Mouse (Mus musculus) urinary bladder, adult 2 months (tissue): ENCODE measurements around the gene Tbx19. TPM values are rescaled to one million over a fixed set of nuclear protein-coding genes. Genes with fewer than 3 reads are reported as not detected.

Experiments
- DNase-seq: peaks from one replicate; pipeline ENCODE4 v3.0.0; 2022; ENCODE audit warnings: low spot score
- polyA plus RNA-seq: library from polyadenylated mRNA; depleted of rRNA; stranded (reverse); fragments of >200 nt; gene quantifications from 2 replicates; pipeline ENCODE4 v1.2.3, GENCODE M21; 2012

Tbx19 gene
- polyA plus RNA-seq, 1 experiment: not detected

DNA sequence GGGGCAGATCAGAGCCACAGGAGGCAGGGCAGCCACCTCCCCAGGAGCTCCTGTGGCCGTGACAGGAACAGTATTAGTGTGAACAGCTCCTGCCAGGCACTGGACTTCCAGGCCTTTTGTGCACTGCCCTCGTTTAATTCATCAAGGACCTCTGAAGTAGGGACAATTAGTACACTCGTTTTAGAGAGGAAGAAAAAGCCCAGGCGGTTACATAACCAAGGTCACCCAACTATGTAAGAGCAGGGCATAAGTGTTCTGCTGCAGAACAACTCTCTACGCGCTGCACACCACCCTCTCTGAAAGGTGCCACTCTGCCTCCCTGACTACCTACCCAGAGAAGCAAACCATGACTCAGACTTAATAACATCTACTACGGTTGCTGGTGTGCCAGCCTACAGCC is 24.5 kb upstream of the Tbx19 start:
- DNase-seq: no peak

DNA sequence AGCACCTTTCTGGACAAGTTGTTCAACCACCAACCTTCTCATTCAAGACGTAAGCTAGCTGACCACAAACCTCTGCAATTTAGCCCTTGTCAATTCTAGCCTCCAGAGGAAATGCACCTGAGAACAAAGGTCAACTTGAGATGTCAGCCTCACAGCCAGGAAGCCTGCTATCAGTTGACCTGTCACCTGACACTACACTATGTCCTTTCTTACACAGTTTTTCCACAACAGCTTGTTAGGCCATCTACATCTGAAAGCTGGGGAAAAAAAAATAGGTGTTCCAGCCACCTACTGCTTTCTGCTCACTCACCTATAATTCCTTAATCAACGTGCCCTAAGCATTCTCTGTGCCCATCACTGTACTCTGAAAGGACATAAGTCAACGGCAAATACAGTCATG is 23.6 kb upstream of the Tbx19 start:
- DNase-seq: no peak

DNA sequence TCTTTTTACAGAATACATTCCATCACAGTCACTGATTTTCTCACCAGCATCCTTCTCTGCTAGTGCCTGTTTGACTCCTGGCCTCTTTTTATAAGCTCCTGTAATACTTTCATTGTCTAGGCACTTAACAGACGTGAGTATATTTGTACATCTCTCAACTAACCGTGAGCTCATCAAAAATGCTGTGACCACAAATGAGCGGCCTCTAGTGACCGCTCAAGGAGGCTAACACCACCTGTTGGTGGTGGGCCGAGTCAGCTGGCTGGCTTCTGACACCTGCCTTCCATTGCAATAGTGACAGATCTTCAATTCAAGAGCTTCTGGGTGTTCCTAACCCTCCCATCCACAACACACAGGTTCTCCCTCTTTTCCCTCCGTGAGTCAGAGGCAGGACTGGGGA is 22.8 kb upstream of the Tbx19 start:
- DNase-seq: no peak

DNA sequence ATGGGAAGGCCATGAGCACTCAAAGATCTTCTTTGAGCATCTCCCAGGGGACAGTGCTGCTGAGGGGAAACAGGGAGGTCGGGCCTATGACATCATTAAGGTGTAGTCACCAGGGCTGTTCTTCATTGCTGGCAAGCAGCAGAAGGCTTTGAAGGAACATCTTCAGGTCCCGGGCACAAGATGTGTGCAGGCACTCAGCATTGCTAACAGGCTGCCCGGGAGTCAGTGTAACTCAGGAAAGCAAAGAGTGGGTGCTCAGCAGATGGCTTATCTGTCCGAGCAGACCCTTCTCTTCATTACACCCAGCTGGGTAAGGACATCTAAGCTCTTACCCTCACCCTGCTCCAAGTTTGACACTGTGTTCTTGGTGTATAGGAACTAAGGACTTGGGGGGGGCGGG is 18.7 kb upstream of the Tbx19 start:
- no peak for DNase-seq

DNA sequence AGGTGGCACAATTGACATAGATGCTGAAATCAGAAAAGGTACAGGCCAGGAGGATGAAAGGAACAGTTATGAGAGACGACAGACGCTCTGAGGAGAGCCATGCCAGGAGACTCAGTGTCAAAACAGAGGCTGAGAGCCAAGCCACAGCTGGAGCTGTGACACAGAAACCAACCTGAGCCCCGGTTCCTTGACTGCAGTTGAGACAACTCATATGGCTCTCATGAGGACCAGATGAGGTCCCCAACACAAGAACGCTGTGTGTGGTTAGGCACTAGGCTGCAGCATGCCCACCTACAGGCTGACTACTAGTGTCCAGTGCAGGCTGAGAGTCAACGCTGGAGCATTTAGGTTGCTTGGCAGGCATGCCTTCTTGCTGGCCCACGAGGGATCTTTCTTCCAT is 17.5 kb upstream of the Tbx19 start:
- DNase-seq: no peak

DNA sequence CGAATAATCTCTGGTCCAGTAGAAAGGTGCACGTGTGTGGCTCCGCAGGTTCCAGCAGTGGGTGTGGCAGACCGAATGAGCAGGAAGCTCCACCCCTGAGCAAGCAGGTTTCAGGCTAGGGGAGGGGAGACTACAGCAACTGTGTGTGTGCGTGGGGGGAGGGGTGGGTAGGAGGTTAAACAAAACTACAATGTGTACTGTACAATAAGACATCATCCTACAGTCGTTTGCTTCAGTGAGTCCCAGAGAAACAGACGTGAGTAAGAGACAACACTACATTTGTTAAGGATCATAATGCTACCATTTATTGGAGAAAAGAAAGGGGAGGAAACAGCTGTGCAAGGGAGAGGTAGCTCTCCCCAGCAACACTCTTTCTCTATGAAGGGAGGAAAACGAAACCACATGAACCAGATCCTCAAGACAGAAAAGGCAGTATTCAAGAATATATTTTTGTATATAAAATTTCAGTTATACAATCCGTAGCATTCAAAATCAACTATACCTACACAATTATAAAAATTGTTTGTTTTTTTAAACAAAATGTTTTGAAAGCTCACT is 13.6 kb upstream of the Tbx19 start:
- DNase-seq: no peak

DNA sequence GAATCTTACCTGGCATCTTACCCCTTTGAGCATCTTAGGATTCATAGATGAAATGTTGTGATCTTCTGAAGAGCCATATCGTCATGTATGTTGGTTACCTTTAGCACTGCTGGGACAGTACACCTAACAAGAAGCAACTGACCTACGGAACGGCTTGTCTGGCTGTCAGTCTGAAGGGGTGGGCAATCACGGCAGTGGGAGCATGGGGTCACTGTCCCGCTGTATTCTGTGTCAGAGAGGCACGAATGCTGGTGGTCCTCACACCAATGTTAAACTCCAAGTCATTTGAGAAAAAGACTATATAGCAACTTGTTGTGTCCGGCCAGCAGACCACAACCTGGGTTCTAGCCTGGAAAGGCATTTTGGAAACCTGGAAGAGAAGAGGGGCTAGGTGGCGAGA is 10.7 kb upstream of the Tbx19 start:
- no peak for DNase-seq

DNA sequence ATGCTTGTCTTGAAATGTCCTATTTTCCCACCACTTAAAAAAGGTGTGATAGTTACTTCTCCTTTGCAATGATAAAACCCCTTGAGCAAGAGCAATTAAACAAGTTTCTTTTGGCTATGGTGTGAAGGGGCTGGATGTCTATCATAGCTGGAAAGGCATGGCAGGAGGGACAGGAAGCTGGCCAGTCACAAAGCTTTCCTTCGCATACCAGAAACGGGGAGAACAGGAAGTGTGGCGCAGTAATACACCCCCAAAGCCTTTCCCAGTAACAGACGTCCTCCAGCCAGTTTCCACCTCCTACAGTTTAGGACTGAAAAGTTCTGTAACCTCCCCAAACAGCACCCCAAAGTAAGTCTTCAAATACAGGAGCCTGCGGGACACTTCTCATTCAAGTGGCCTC is 9.6 kb upstream of the Tbx19 start:
- DNase-seq: no peak

DNA sequence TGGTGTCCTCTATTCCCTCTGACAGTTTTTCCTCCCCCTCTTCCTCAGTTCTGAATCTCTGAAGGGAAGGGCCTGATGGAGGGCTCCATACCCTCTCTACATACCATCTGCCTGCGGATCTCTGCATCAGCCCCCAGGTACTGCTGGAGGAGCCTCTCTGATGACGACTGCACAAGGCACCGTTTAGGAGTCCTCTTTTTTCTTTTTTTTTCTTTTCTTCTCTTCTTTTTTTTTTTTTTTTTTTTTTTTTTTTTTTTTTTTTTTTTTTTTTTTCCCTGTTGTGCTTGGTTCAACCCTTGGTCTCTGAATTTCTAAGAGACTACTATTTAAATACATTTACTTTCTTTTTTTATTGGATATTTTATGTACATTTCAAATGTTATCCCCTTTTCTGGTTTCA is 8.9 kb upstream of the Tbx19 start:
- no peak for DNase-seq

DNA sequence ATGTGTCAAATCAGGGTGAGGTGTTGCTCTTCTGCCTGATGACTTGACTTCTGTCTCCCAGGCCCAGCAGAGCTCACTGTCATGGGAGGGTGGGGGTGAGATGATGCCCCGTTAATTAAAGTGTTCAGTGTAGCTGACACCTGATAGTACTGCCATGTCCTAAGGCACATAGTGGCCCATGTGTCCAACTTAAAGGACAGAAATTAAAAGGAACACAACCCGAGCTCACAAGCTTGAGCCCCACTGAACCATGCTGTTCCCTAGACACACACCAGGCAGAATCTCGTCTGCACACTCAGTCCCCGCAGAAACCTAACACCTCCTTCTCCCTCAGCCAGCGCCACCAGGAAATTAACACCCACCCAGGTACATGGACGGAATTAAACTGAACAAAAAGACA is 4.3 kb upstream of the Tbx19 start:
- no peak for DNase-seq

DNA sequence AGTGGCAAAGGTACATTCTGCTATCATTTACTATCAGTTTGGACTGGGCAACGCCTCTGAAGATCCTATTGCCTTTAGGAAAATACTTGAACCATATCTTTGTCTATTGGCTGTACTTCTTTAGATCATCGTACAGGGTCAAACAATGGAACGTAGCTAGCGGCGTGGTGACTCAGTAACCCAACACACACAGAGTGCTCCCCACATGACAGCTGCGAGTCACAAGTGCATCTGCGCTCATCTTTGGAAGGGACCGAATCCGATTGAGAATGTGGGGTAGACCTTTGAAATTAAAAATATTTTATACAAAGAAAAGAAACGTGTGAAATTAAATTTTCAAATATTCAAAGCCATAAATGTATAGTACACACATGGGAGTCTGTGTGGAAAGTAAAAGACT is 1.7 kb downstream of the Tbx19 start:
- no peak for DNase-seq

DNA sequence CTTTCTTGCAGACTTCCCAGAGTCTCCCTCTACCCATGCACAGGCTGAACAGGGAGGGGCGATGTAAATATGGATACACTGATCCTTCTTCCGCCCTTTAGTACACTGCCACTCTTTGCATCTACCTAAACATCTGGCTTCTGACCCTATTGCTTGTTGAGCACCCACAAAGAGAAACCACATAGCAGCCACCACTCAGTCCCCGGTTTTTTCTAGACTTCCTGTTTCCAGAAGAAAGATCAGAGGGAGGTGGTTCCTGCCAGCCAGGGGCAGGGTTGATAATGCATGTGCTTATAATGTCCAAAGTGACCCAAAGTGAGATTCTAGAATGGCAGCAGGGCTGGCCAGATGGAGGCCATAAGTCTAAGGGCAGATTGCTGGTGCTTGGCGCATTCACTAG is 6.4 kb downstream of the Tbx19 start:
- no peak for DNase-seq

DNA sequence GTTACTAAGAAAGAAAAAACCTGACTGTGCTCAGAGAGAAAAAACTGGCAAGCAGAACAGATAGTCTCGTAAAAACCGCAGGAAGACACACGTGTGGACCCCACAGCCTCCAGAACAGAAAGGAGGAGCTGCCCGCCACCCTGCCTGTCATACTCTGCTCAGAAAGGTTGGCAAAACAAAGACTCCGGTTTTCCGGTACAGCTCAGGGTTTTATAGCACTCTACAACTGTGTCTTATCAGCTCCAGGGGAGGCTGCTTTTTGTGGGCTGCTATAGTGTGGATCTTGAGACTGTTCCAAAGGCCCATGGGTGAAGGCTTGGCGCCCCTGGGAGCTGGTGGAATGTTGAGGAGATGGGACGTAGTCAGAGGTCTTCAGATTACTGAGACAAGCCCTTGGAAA is 9.4 kb downstream of the Tbx19 start:
- no peak for DNase-seq

DNA sequence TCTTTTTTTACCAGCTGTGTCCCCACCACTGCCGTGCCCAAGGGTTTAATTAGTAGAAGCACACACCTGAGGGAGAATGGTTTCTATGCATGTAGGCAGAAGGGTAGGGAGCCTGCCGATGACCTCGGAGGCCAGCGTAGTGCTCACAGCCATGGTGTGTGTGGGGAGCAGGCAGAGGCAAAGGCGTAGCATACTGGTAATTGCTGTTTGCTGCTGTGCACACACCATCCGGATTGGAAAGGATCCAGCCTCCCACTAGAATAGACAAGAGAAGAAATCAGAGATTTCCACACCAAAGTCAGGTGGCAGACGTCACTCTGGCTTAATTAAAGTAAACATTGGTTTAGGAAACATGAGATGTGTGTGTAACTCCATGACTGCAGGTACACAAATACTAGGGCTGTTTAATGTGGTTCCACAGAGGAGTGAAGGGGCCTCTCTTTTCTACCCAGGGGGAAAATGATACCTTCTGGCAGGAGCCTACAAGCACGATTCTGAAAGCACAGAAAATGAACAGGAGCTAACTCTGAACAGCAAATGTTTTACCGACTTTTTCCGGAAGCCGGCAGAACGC is 18.1 kb downstream of the Tbx19 start:
- DNase-seq: no peak

DNA sequence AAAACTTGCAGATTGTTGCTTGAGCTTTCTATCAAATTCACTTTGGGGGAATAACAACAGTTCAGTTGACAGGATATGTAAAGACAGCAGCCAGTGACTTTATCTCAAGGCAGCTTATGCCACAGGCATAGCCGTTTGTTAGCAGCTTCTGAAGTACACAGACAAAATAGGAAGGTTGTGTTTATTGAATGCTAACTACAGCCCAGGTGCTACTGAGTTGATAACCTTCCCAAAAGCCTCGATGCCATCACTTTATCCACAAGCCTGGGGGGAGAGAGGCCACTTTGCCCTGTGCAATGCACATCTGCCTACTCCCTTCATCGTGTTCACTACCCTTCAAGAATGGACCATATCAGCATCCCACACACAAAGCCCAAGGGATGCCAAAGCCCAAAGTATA is 20.3 kb downstream of the Tbx19 start:
- DNase-seq: no peak

DNA sequence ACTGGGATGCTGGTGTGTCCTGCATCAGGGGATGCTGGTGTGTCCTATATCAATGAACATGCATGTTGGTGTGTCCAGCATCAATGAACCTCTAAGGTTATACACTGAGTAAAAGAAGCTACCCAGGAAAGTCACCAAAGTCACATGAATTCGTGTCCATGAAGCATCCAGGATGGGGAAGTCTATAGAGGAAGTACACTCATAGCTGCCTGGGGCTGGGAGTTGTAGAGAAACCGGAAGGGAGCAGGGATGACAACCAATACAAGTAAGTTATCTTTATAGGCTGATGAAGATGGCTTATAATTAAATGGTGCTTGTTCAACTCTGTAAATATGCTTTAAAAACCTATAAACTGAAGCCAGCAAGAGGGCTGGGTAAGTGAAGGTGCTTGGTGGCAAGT is 26.7 kb downstream of the Tbx19 start:
- DNase-seq: no peak

DNA sequence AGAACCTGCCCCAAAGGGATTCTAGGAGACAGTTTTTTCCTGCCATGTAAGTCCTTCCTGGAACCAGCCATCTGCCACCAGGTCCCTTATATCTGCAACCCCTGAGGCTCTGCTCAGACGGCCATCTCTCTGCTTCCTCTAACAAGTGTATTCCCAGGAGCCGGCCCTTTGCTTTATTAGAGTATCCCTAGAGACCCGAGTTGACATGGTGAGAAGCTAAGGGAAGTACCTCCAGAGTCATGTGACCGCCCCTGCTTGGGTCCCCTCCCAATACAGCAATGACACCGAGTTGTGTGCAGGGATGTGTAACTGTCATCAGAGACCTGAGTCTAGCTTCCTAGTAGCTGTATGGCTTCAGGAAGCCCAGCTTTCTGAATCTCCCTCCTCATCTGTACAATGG is 27.3 kb downstream of the Tbx19 start:
- no peak for DNase-seq

DNA sequence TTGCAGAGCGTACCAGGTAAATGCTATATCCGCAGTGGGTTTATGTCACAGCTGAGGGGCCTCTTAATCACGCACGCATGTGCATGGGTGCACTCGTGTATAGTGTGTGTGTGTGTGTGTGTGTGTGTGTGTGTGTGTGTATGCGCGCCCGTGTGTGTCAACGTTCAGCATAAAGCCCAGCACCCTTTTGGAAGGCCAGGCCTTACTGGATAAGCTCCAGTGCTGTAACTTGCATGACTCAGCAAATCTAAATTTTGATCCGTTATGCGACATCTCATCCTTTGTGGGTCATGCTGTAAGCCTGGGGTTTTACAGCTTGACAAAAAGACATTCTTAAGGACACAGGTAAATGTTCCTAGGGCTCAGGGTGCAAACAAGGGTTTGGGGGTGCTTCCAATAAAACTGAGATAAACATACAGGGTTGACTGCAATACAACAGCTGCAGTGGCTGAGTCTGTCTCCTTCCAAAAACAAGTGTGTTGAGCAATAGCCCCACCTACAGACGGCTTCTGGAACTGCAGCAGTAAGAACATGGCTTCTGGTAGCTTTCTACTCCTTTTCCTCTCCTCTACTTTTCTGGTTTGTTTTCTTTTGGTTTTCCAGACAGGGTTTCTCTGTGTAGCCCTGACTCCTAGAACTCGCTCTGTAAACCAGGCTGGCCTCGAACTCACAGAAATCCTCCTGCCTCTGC is 28.2 kb downstream of the Tbx19 start:
- no peak for DNase-seq

DNA sequence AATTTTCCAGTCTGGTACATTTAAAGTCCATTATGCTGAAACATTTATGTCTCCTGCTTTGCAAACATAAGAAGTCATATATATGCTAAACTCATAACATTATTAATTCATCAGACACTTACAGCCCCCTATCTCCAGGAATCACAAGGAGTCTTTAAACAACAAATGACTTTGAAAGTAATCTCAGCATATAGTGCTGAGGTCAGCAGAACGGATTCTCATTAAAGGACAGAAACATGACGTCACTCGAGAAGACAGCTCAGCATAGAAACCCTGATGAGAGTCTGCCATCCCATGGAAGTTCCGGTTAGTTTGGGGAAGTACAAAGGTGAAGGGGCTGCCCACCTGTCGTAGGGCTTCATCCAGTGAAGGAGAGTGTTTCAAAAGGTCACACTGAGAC is 31.0 kb downstream of the Tbx19 start:
- DNase-seq: no peak

DNA sequence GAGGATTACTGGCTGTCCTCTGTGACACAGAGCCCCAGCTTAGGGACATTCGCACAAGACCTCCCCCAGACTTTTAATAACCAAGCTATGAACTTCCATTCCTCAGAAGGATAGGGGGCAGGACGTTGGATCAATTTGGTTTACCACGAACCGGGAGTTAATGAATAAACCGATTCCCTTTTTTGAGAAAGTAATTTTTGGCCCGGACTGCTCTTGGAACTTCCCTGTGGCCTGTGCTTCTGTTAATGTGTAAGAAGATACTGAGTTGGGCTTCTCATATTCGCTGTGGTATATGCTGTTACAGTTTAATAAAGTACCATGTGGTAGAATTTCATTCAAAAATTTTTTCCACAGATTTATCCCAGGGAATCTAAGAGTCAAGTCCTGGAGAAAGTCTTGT is 39.5 kb downstream of the Tbx19 start:
- DNase-seq: no peak

DNA sequence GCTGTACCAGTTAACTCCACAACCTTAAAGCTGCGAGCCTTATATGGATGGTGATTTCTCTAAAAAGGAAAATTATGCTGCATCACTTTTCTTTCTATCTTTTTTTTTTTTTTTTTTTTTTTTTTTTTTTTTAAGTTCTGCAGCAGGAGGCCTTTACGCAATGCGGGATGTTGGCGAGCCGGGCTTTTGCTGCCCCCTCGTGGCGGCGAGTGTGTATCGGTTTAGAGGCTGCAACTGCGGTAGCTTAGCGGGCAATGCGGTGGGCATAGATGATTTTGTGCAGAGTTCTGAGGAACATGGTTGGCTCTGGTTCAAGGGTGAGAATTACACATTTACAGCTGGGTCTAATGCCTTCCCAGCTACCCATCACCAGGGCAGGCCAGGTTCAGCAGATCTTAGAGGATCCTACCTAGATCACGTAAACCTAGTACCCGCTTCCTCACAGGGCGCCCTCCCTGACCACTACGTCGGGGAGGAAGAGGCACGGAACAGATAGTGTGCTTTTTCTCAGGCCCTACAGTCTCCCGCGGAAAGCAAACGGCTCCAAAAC is 40.1 kb downstream of the Tbx19 start:
- DNase-seq: peak; percentile 77

DNA sequence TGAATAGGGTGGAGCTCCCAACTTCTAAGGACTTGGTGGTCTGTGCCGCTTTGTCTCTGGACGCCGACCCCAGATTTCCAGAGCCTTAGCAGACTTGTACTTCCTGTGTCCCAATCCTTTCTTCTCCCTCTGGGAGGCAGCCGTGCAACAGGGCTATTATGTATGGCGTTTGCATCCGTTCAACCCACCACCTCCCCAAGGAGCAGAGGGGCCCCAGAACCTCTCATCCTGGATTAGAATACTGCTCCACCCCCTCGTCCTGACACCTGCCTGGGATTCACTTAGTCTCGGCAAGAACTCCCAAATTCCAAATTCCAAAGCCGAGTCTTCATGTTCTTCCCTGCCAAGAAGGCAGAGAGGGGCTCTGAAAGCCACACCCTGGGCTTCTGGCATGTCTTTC is 40.8 kb downstream of the Tbx19 start:
- no peak for DNase-seq

DNA sequence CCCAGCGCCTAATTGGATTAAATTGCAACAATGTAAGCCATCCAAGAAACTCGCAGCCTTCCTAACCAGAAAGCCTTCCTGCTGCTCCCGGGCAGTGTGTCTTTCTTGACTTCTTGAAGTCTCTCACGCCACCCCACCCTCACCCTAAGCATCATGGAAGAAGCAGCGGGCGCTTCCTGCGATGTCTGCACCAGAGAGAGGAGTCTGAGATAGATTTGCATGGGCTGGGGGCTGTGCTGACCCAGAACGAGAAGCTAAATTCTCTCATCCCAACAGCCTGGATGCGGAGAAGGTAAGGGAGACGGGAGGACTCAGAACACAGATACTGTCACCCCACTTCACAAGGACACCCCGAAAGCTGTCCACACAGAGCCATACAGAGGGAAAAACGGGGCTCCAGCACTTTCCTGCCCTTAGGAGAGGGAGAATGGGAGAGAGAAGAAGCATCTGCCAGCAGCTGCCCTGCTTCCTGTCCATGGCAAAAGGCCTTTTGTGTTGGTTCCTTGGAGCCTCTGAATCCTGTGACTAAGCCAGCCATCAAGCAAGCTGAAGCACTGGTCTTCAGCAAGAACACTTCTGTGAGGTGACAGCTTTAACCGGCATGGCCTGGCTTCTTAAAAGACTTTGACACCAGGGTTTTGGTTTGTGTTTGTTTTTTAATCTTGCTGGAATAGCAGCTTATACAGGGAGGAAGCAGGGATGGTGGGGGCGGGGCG is 41.4 kb downstream of the Tbx19 start:
- no peak for DNase-seq
